Mouse (Mus musculus) limb, embryonic 13.5 days (tissue): ENCODE measurements around the gene 1600012H06Rik. TPM values are rescaled to one million over a fixed set of nuclear protein-coding genes. Genes with fewer than 3 reads are reported as not detected.
A peak's percentile ranks its signal among the peaks of the same experiment; 100 is the strongest.
"Not testable (repeated sequence)": the region's sequence is repeated elsewhere in the genome, so short reads cannot be mapped to it uniquely, and the experiment has no call there.

Experiments used
- ATAC-seq: fragments of 200-750 bp; cut with Nextera tagmentation; 2 replicates; pipeline ENCODE4 v1.8.0; 2017; ENCODE audit warnings: low read depth, moderate number of reproducible peaks, moderate TSS enrichment; ENCODE audit not compliant: low FRiP score
- H3K27ac ChIP-seq: fragments of 300-500 bp; sonication (generic); 2 replicates; pipeline ENCODE4 v1.5.1; 2015; ENCODE audit warnings: inconsistent platforms, mild to moderate bottlenecking, moderate library complexity
- H3K27me3 ChIP-seq: fragments of 300-500 bp; sonication (generic); 2 replicates; pipeline ENCODE4 v1.6.1; 2015; ENCODE audit warnings: mild to moderate bottlenecking, inconsistent platforms
- H3K36me3 ChIP-seq: fragments of 300-500 bp; sonication (generic); 2 replicates; pipeline ENCODE4 v1.6.1; 2015; ENCODE audit warnings: inconsistent platforms, mild to moderate bottlenecking, moderate library complexity
- H3K4me1 ChIP-seq: fragments of 300-500 bp; sonication (generic); 2 replicates; pipeline ENCODE4 v1.6.1; 2015; ENCODE audit warnings: inconsistent platforms
- H3K4me2 ChIP-seq: fragments of 300-500 bp; sonication (generic); replicated peaks from 2 replicates; pipeline ENCODE4 v1.6.1; 2015; ENCODE audit warnings: inconsistent platforms, mild to moderate bottlenecking, moderate library complexity
- H3K4me3 ChIP-seq: fragments of 300-500 bp; sonication (generic); 2 replicates; pipeline ENCODE4 v1.5.1; 2015; ENCODE audit warnings: moderate library complexity, mild to moderate bottlenecking, inconsistent platforms
- H3K9ac ChIP-seq: fragments of 300-500 bp; sonication (generic); 2 replicates; pipeline ENCODE4 v1.6.1; 2015; ENCODE audit warnings: mild to moderate bottlenecking, inconsistent platforms
- H3K9me3 ChIP-seq: fragments of 300-500 bp; sonication (generic); 2 replicates; pipeline ENCODE4 v1.6.1; 2016; ENCODE audit warnings: inconsistent platforms
- whole genome bisulfite sequencing: fragments of 180-500 bp; shearing (Covaris S2); methylation state at CpG from one replicate; pipeline ENCODE4 v1.1.7; 2015; 5-methylcytosine and 5-hydroxymethylcytosine counted together
- polyA plus RNA-seq: library from polyadenylated mRNA; unstranded; fragments of >200 nt; fragmentation: Nextera tagmentation; extraction: Ambion mirVana; gene quantifications from 2 replicates; pipeline ENCODE4 v1.2.1, GENCODE M21; 2015

The 1600012H06Rik gene
- polyA plus RNA-seq: 31.5 and 32.7 TPM in 2 replicates

GRCm38 (mm10) chr17:14943009-14943728 is at the start of gene 1600012H06Rik, which contains the start of gene Wdr27:
Gene 1600012H06Rik, plus strand, starts transcription at chr17:14943184.
Gene Wdr27, minus strand, starts transcription at chr17:14943158.
- under 1% methylated on average over 54 of the region's 54 CpGs for WGBS
- peak; percentile 98 for ATAC-seq
- peaks cover 17% of the 10 kb centered on the region for H3K4me1 ChIP-seq

GRCm38 (mm10) chr17:14895058-14895457 is 47.9 kb upstream of the 1600012H06Rik start:
- H3K4me3 ChIP-seq, H3K4me2 ChIP-seq, H3K27me3 ChIP-seq, H3K9ac ChIP-seq, H3K36me3 ChIP-seq, ATAC-seq, H3K9me3 ChIP-seq, H3K4me1 ChIP-seq, H3K27ac ChIP-seq: not testable (repeated sequence)

More at GRCm38 (mm10) chr17:14943009-14943728, at the start of gene 1600012H06Rik, which contains the start of gene Wdr27:
- H3K36me3 ChIP-seq: peaks cover 22% of the 10 kb centered on the region
- H3K9me3 ChIP-seq: no peaks in the 10 kb centered on the region
- H3K27ac ChIP-seq: peak within 1 kb of the TSS; percentile 63; the same call in 1 of the 2 replicates
- peak within 1 kb of the TSS; percentile 84 for H3K4me3 ChIP-seq
- H3K9ac ChIP-seq: peak within 1 kb of the TSS; percentile 88
- no peaks in the 10 kb centered on the region for H3K27me3 ChIP-seq
- H3K4me2 ChIP-seq: peak within 1 kb of the TSS; percentile 97

DNA sequence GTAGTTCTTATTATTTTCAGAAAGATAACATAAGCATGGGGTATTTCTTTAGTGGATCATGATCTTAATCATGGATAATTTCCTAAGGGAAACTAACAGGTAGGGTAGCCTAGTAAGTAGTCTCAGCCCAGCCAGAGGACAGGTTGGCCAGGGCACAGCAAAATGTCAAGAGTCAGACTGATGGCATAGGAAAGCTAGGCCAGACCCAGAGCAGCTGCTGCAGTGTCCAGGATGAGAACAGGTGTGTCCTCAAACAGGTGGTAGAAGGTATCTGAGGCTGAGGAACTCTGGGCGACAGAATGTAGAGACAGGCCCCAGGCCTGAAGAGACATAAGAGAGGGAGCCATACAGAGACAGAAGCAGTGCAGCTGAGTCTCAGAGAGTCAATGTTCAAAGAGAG is 44.0 kb upstream of the 1600012H06Rik start:
- no peaks in the 10 kb centered on the region for H3K36me3 ChIP-seq
- H3K9me3 ChIP-seq: no peaks in the 10 kb centered on the region
- H3K27ac ChIP-seq: no peak overlapping the region
- H3K4me2 ChIP-seq: no peak overlapping the region
- no peak overlapping the region for H3K4me3 ChIP-seq
- no peak for ATAC-seq
- H3K4me1 ChIP-seq: no peaks in the 10 kb centered on the region
- no peaks in the 10 kb centered on the region for H3K27me3 ChIP-seq
- 69% methylated on average over 1 of the region's 1 CpGs for WGBS
- H3K9ac ChIP-seq: no peak overlapping the region

- Histone ChIP-seq H3K4me1 (0 out of 2 replicates have a peak, but pooled peaks cover 3% of the 10 kb centered on the region), H3K9me3 (no peaks in the 10 kb centered on the region), H3K27me3 (no peaks in the 10 kb centered on the region), H3K36me3 (no peaks in the 10 kb centered on the region), H3K9ac (no peak overlapping the region), H3K27ac (no peak overlapping the region), H3K4me2 (no peak overlapping the region), H3K4me3 (no peak overlapping the region)
- 82% methylated on average over 3 of the region's 3 CpGs for WGBS
- no peak; the same call in 1 of the 2 replicates for ATAC-seq
These were observed 39.8 kb upstream of the 1600012H06Rik start for GRCm38 (mm10) chr17:14903212-14903611.

DNA sequence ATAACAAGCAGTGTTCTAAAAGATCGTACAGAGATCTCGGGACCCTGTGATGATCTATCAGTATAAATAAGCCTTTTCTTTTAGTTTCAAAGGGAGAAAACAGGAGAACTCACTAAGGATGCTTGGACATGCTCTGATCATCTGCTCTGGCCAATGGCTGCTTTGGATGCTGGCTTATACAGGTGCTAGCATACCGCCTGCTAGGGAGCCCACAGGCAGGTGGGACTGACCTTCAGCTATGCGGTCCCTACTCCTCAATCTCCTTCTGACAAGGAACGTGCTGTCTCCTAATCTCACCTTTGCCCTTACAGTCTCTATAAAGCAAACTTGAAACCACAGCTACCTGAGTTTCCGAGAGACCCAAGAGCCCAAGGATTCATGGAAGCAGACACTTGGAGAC is 38.8 kb upstream of the 1600012H06Rik start:
- Histone ChIP-seq H3K27me3 (no peaks in the 10 kb centered on the region), H3K27ac (no peak overlapping the region), H3K9me3 (no peaks in the 10 kb centered on the region), H3K36me3 (no peaks in the 10 kb centered on the region), H3K4me1 (0 out of 2 replicates have a peak, but pooled peaks cover 3% of the 10 kb centered on the region), H3K4me2 (no peak overlapping the region), H3K4me3 (no peak overlapping the region), H3K9ac (no peak overlapping the region)
- WGBS: 91% methylated on average over 6 of the region's 6 CpGs
- no peak for ATAC-seq

GRCm38 (mm10) chr17:14904637-14905265 is 38.2 kb upstream of the 1600012H06Rik start:
- Histone ChIP-seq H3K9me3 (no peaks in the 10 kb centered on the region), H3K4me2 (no peak overlapping the region), H3K9ac (no peak overlapping the region; the same call in 1 of the 2 replicates), H3K27ac (no peak overlapping the region), H3K4me1 (0 out of 2 replicates have a peak, but pooled peaks cover 3% of the 10 kb centered on the region), H3K27me3 (no peaks in the 10 kb centered on the region), H3K36me3 (no peaks in the 10 kb centered on the region), H3K4me3 (no peak overlapping the region)
- ATAC-seq: no peak
- WGBS: 55% methylated on average over 7 of the region's 7 CpGs

DNA sequence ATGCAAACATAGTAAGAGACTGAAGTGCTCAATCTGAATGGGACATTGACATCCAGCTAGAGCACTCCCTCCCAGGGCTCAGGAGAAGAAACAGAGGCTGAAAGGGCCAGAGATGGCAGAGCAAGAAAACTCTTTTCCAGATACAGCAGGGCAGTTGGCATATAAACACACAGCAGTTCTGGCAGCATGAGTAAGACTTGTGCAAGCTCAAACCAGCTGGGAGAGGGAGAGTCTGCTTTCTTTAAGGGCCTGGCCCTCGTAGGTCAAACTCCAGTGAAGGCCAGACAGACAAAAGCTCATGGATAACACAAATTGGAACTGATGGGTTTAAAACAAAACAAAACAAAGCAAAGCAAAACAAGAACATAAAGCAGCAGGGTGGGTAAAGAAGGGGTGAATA is 36.4 kb upstream of the 1600012H06Rik start:
- Histone ChIP-seq H3K4me1 (0 out of 2 replicates have a peak, but pooled peaks cover 3% of the 10 kb centered on the region), H3K9ac (no peak overlapping the region; the same call in 1 of the 2 replicates), H3K4me2 (no peak overlapping the region), H3K36me3 (no peaks in the 10 kb centered on the region), H3K27me3 (no peaks in the 10 kb centered on the region), H3K9me3 (no peaks in the 10 kb centered on the region), H3K4me3 (no peak overlapping the region), H3K27ac (no peak overlapping the region)
- 38% methylated on average over 1 of the region's 1 CpGs for WGBS
- ATAC-seq: no peak

- Histone ChIP-seq H3K4me1 (0 out of 2 replicates have a peak, but pooled peaks cover 3% of the 10 kb centered on the region), H3K4me3 (no peak overlapping the region), H3K27ac (no peak overlapping the region), H3K9ac (no peak overlapping the region), H3K4me2 (no peak overlapping the region), H3K9me3 (no peaks in the 10 kb centered on the region), H3K36me3 (no peaks in the 10 kb centered on the region), H3K27me3 (no peaks in the 10 kb centered on the region)
- no peak for ATAC-seq
- 71% methylated on average over 12 of the region's 12 CpGs for WGBS
These were observed 35.8 kb upstream of the 1600012H06Rik start for GRCm38 (mm10) chr17:14907136-14907535.

DNA sequence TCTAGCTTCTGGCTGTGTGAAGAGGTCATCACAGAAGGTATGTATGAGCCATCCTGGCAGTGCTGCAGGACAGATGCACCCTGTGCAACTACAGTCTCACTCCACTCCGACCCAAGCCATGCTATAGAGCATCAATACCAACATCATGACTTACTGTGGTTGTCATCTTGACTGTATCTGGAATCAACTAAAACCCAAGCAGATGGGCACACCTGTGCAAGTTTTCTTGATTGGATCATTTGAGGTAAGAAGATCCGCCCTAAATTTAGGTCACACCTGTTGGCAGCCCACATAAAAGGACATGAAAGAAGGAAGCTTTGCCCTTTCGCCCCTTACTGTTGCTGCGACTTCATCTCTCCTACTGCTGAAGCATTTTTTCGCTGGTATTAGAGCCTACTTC is 33.7 kb upstream of the 1600012H06Rik start:
- H3K9me3 ChIP-seq: no peaks in the 10 kb centered on the region
- no peak overlapping the region for H3K4me2 ChIP-seq
- no peak overlapping the region for H3K27ac ChIP-seq
- H3K4me1 ChIP-seq: 0 out of 2 replicates have a peak, but pooled peaks cover 3% of the 10 kb centered on the region
- ATAC-seq: no peak
- 82% methylated on average over 5 of the region's 5 CpGs for WGBS
- H3K9ac ChIP-seq: no peak overlapping the region
- H3K4me3 ChIP-seq: no peak overlapping the region
- no peaks in the 10 kb centered on the region for H3K36me3 ChIP-seq
- no peaks in the 10 kb centered on the region for H3K27me3 ChIP-seq

DNA sequence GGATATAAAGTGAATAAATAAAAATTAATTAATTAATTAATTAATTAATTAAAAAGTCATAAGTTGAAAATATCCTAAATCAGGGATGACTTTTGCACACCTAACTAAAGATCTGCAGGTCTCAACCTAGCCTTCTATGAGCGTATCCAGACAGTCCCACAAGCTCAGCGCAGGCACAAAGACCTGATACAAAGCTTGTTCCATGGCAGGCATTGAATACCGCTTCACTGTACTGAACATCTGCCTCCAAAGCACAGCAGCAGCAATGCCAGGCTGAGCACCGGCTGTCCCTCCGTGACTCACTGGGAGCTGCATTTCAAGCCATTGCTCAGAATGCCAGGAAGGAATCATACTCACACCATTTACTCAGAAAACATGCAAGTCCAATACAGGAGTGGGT is 32.2 kb upstream of the 1600012H06Rik start:
- Histone ChIP-seq H3K4me3 (no peak overlapping the region), H3K27ac (no peak overlapping the region), H3K4me2 (no peak overlapping the region), H3K9ac (no peak overlapping the region), H3K4me1 (no peaks in the 10 kb centered on the region), H3K36me3 (no peaks in the 10 kb centered on the region), H3K9me3 (no peaks in the 10 kb centered on the region), H3K27me3 (no peaks in the 10 kb centered on the region)
- WGBS: 92% methylated on average over 5 of the region's 5 CpGs
- ATAC-seq: no peak

DNA sequence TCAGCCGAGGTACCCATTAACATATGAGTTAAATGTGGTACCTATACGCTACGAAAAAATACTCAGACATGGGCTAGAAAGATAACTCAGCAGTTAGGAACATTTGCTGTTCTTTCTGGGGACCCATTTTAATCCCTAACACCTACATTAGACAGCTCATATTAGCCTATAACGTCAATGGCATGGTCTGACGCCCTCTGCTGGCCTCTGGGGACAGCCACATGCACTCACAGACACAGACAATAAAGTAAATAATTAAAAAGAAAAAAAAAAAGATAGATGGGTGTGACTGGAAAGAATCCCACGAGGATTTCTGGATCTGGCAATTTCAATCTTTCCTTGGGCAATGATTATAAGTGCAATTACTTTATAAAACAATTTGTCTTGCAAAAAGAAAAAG is 30.6 kb upstream of the 1600012H06Rik start:
- Histone ChIP-seq H3K27ac (no peak overlapping the region), H3K4me2 (no peak overlapping the region), H3K4me1 (no peaks in the 10 kb centered on the region), H3K36me3 (no peaks in the 10 kb centered on the region), H3K9me3 (no peaks in the 10 kb centered on the region), H3K27me3 (no peaks in the 10 kb centered on the region), H3K4me3 (no peak overlapping the region), H3K9ac (no peak overlapping the region)
- WGBS: 51% methylated on average over 6 of the region's 6 CpGs
- ATAC-seq: no peak

- H3K27me3 ChIP-seq: no peaks in the 10 kb centered on the region
- H3K4me3 ChIP-seq: no peak overlapping the region
- 89% methylated on average over 8 of the region's 8 CpGs for WGBS
- H3K4me2 ChIP-seq: no peak overlapping the region
- H3K9ac ChIP-seq: no peak overlapping the region
- no peak overlapping the region for H3K27ac ChIP-seq
- ATAC-seq: no peak
- no peaks in the 10 kb centered on the region for H3K9me3 ChIP-seq
- H3K36me3 ChIP-seq: no peaks in the 10 kb centered on the region
- H3K4me1 ChIP-seq: no peaks in the 10 kb centered on the region
These were observed 30.0 kb upstream of the 1600012H06Rik start for GRCm38 (mm10) chr17:14912981-14913380.
